Comparison of ENCODE assay signal across 8 mouse cellular contexts in the genomic region with DNA sequence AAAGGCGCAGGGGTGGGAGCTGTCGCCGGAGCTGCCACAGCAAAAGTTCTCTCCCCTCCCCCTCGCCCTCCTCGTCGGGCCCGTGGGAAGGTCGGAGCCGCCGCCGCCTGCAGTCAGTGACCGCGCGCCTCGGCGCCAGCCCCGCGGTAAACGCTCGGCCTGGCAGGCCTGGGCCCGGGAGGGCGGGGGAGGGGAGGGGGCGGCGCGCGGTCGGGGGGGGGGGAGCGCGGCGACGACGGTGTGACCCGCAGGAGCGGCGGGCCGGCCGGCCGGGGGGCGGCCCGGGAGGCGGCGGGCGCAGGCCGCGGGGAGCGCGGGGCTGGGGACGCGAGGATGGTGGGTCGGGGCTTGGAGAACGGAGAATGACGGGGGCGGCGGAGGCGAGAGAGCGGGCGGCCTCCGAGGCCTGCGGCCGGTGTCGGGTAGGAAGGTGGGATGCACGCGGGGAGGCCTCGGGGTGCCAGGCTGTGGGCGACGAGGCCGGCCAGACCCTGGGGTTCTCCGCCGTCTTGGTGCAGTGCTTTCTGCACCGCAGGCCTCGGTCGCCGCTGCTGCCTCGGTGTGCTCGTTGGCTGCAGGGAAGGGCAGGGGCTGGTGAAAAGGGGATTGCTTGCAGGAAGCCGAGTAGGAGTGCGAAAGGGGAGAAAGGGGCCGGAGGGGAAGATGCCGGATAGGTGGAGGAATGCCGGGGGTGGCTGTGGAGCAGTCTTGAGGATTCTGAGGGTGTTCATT. TPM values are rescaled to one million over a fixed set of nuclear protein-coding genes. Genes with fewer than 3 reads are reported as not detected.
A peak's percentile ranks its signal among the peaks of the same experiment; 100 is the strongest.
DNase-seq lines count a peak whose midpoint lies in the region; ATAC-seq lines count a peak whose summit lies in the region.

No protein-coding gene starts in this region.

- H3K9ac ChIP-seq in liver, embryonic 11.5 days (ENCODE audit: low read depth, low read length), result peak overlapping the region; percentile 97
- H3K9ac ChIP-seq in stomach, embryonic 16.5 days (ENCODE audit: low read length), result peak overlapping the region; percentile 99

- H3K9me3 ChIP-seq in liver, embryonic 11.5 days (ENCODE audit: control insufficient read depth, low read length), result no peaks in the 10 kb centered on the region
- no peaks in the 10 kb centered on the region for H3K9me3 ChIP-seq in stomach, embryonic 16.5 days (replicated peaks; ENCODE audit: control insufficient read depth, low read length)

- ATAC-seq in liver, embryonic 11.5 days (replicated peaks; ENCODE audit: low FRiP score), result peak; percentile 71
- ATAC-seq in stomach, embryonic 16.5 days (ENCODE audit: insufficient read depth, low FRiP score), result peak; percentile 76

- peak overlapping the region; percentile 98 for H3K4me3 ChIP-seq in liver, embryonic 11.5 days (ENCODE audit: low read depth, low read length)
- H3K4me3 ChIP-seq in stomach, embryonic 16.5 days (replicated peaks; ENCODE audit: low read length), result peak overlapping the region; percentile 93

- WGBS in liver, embryonic 11.5 days, result under 1% methylated on average over 47 of the region's 80 CpGs
- WGBS in stomach, embryonic 16.5 days, result 2% methylated on average over 44 of the region's 80 CpGs

- H3K4me1 ChIP-seq in liver, embryonic 11.5 days (replicated peaks; ENCODE audit: control insufficient read depth, insufficient read depth, low read length), result peaks cover 8% of the 10 kb centered on the region; the same call in 1 of the 2 replicates
- H3K4me1 ChIP-seq in stomach, embryonic 16.5 days (ENCODE audit: control insufficient read depth, insufficient read depth, low read length), result peaks cover 15% of the 10 kb centered on the region

- peak overlapping the region; percentile 77 for H3K4me2 ChIP-seq in liver, embryonic 11.5 days
- peak overlapping the region; percentile 75 for H3K4me2 ChIP-seq in stomach, embryonic 16.5 days (ENCODE audit: low read depth, low read length)

- peak; percentile 73 for DNase-seq in A20 (ENCODE audit: low read depth, low spot score)
- peak; percentile 70 for DNase-seq in adrenal gland, adult 2 months
- peak; percentile 32 for DNase-seq in embryo, embryonic 11.5 days (ENCODE audit: low read depth, low spot score)
- peak; percentile 6 to 40 for DNase-seq in gastrocnemius, postnatal 36 days
- peak; percentile 59 for DNase-seq in kidney, adult 18-20 months
- DNase-seq in liver, embryonic 11.5 days (ENCODE audit: low spot score), result peak; percentile 79
- peak; percentile 27 to 34 for DNase-seq in natural killer cell, adult 2 months (ENCODE audit: low spot score in 2 of 2)

- intact Hi-C loops in gastrocnemius, postnatal 36 days (cut with DNase I), result loop anchor here (10.0 kb wide), 1 partner anchor 94 kb away; no protein-coding TSS in a partner anchor

- peak overlapping the region; percentile 87 for H3K27ac ChIP-seq in liver, embryonic 11.5 days (ENCODE audit: low read depth, low read length)
- peak overlapping the region; percentile 98 for H3K27ac ChIP-seq in stomach, embryonic 16.5 days (ENCODE audit: low read length)

- H3K27me3 ChIP-seq in liver, embryonic 11.5 days (replicated peaks; ENCODE audit: control insufficient read depth, insufficient read depth, low read length), result no peaks in the 10 kb centered on the region
- H3K27me3 ChIP-seq in stomach, embryonic 16.5 days (ENCODE audit: control insufficient read depth, insufficient read depth, low read length), result no peaks in the 10 kb centered on the region

- H3K36me3 ChIP-seq in liver, embryonic 11.5 days (ENCODE audit: control insufficient read depth, insufficient read depth, low read length), result no peaks in the 10 kb centered on the region; the same call in 1 of the 2 replicates
- H3K36me3 ChIP-seq in stomach, embryonic 16.5 days (ENCODE audit: control insufficient read depth, insufficient read depth, low read length), result no peaks in the 10 kb centered on the region

RNA-seq across cellular contexts. Expression of gene Zfp148, which starts 0.4 kb away (rescaled TPM):
- total RNA-seq in adrenal gland, adult 2 months (2021), result 10 to 100 TPM; 65.2 to 67.8 TPM
- 2.4 and 2.8 TPM in 2 replicates for polyA plus RNA-seq in adrenal gland, adult 2 months (2012; rRNA removed)
- total RNA-seq in gastrocnemius, postnatal 36 days (2021), result 10 to 100 TPM; 18.5 to 21.8 TPM
- 27.5 and 32.1 TPM in 2 replicates for polyA plus RNA-seq in liver, embryonic 11.5 days (2014; fragmentation: Nextera tagmentation; extraction: Ambion mirVana)
- polyA plus RNA-seq in stomach, embryonic 16.5 days (2015; fragmentation: Nextera tagmentation; extraction: Ambion mirVana), result 48.2 and 49.9 TPM in 2 replicates

Comparison
In these comparisons a context has a peak if more than half of its experiments do, and no peak if none do; other contexts are left out.
1. Peak in every context shown above with its lines: DNase-seq, ATAC-seq, H3K4me3 ChIP-seq and H3K27ac ChIP-seq.
2. DNase-seq: peak in every context shown above with its lines; median percentile 79 in liver, embryonic 11.5 days; 73 in A20; 70 in adrenal gland, adult 2 months; 59 in kidney, adult 18-20 months; 32 in embryo, embryonic 11.5 days; 30 in natural killer cell, adult 2 months; 23 in gastrocnemius, postnatal 36 days.